Mouse (Mus musculus) embryo, embryonic 10.5 days (tissue): ENCODE data around the gene Tnrc6b.

Experiments used
- DNase-seq: peaks from one replicate; pipeline ENCODE4 v3.0.0-alpha.2; 2015; ENCODE audit warnings: low spot score

Tnrc6b gene

GRCm38 (mm10) chr15:80739972-80740371 lies 28.9 kb downstream of the Tnrc6b start:
- DNase-seq = no peak

GRCm38 (mm10) chr15:80741836-80742235 lies 30.7 kb downstream of the Tnrc6b start:
- no peak for DNase-seq

GRCm38 (mm10) chr15:80742991-80743474 lies 31.9 kb downstream of the Tnrc6b start:
- no peak for DNase-seq

GRCm38 (mm10) chr15:80743606-80744005 lies 32.5 kb downstream of the Tnrc6b start:
- DNase-seq = no peak

- DNase-seq = no peak
Observed at GRCm38 (mm10) chr15:80744667-80745422, 33.7 kb downstream of the Tnrc6b start.

GRCm38 (mm10) chr15:80748979-80749378 lies 37.9 kb downstream of the Tnrc6b start:
- DNase-seq = no peak

GRCm38 (mm10) chr15:80753351-80753750 lies 42.2 kb downstream of the Tnrc6b start:
- no peak for DNase-seq

- no peak for DNase-seq
Observed at GRCm38 (mm10) chr15:80754103-80754502, 43.0 kb downstream of the Tnrc6b start.

DNA sequence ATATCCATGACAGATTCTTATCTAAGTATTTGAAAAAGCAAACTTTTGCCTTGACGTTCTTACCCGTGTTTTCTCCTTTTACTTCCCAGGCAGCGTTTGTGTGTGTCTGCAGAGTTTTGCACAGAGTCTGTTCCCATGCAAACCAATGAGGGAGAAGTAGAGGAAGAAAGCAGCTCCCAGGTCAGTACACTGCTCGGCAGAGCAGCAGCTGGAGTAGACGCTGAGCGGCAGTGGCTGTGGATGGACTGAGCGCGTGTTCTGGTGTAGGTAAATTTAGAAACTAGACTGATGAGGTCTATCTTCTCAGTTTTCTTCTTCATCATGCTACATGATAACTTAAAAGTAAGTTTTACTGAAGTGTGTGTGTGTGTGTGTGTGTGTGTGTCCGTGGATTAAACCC lies 48.3 kb downstream of the Tnrc6b start:
- no peak for DNase-seq

GRCm38 (mm10) chr15:80760504-80760903 lies 49.4 kb downstream of the Tnrc6b start:
- no peak for DNase-seq

- no peak for DNase-seq
Observed at GRCm38 (mm10) chr15:80760935-80761334, 49.8 kb downstream of the Tnrc6b start.

DNA sequence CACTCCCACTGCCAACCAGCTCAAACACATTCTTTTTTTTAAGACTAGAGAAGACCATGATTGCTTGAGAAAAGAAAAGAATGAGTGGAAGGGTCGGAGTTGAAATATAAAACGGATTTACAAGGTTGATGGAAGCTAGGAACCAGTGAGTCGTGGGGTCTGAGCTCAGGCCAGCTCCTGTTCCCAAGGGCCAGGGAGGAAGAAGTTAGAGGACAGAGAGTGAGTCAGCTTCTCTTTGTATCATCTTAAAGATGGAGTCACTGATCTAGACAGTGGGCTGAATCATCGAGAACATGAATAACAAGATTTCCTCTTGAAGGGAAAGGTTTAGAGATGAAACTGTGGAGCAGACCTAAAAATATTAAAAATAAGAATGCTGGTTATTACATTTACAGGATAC lies 51.5 kb downstream of the Tnrc6b start:
- no peak for DNase-seq

GRCm38 (mm10) chr15:80764666-80765065 lies 53.6 kb downstream of the Tnrc6b start:
- no peak for DNase-seq

DNA sequence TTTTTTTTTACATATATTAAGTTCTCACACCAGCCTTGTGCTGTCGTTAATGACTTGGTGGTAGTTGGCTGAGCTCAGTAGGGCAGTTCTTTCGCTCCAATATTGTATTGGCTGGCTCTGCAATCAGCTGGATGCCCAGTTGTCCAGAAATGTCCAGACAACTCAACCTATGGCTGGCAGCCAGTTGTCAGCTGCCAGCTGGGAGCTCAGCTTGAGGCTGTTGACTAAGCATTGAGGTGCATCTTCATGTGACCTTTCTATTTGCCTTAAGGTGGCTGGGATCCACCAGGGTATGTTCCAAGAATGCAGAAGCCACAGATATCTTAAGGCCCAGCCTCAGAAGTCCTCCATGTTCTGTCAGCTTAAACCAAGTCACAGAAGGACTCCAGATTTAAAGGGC lies 54.3 kb downstream of the Tnrc6b start:
- DNase-seq = no peak

- no peak for DNase-seq
Observed at GRCm38 (mm10) chr15:80768216-80768615, 57.1 kb downstream of the Tnrc6b start.

DNA sequence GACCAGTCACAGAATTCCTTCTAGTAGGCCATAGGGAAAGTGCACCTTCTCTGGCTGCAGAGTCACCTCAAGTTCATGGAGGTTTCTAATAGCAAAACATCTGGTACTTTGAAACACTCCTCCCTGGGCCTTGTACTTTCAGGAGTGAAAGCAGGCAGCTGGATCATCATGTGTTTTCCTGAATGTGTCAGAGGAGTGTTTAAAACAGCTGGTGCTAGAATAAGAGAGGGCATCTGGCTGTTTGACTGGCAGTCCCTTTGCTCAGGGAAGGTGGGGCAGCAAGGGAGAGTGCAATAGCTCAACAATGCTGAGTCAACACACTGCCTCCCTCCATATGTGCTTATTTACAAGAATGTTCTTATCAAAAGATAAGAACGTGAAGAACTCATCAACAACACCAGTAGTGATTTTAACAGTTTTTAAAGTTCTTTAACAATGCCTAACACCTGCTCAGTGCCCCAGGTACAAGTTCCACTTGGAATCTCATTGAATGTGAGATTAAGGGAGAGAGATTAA lies 60.9 kb downstream of the Tnrc6b start:
- no peak for DNase-seq

GRCm38 (mm10) chr15:80774666-80775065 lies 63.6 kb downstream of the Tnrc6b start:
- DNase-seq = no peak

GRCm38 (mm10) chr15:80779006-80779405 lies 67.9 kb downstream of the Tnrc6b start:
- no peak for DNase-seq

DNA sequence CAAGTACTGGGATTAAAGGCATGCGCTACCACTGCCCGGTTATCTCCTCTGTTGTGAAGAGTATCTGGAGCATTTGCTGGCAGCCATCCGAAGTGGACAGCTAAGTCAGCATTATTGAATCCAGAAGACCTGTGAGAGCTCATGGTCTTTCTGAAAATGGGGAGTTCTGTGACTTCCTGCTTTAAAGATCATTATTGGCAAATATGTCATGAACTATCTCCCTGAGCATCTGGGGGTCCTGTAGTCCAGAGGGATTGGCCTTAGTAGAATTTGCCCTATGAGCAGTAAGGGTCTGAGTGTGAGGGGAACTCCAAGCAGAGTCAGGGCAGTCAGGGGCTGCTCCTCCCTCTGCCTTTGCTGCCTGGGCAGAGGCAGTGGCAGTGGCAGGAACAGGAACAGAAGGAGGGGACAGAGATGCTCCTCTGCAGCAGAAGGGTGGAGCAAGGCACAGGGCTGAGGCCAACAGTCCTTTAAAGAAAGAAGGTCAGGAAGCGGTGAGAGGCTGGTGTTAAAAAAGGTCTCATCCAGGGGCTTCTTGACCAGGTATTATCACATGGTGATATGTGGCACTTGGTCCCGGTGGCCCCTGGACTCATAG lies 69.1 kb downstream of the Tnrc6b start:
- no peak for DNase-seq

DNA sequence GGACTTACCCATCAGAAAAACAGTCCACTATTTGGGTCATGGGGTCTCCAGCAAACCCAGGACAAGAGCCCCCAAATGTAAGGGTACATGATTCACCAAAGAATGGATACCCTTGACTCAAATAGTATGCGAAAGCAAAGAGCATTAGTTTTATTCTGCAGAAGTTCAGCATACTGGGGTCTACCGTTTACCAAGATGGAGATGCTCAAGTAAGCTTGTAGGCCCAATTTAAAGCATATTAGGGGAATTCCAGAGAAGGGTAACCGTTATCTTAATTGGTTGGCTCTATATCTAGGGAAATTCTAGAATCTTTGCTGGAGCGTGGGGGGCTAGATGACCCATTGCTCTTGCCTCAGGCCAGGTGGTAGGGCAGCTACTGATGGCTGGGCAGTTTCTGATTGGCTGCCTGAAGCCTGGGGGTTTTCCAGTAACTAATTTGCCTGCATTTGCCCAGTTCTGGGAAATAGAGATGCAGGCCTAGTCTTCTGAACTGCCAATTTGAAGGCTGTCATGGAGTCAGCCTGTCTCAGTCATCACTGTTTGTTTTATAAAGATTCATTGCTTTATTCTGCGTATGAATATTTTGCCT lies 70.2 kb downstream of the Tnrc6b start:
- DNase-seq = no peak

GRCm38 (mm10) chr15:80784553-80784971 lies 73.4 kb downstream of the Tnrc6b start:
- no peak for DNase-seq

- DNase-seq = no peak
Observed at GRCm38 (mm10) chr15:80785699-80786098, 74.6 kb downstream of the Tnrc6b start.

- no peak for DNase-seq
Observed at GRCm38 (mm10) chr15:80787746-80788145, 76.6 kb downstream of the Tnrc6b start.
